Mouse (Mus musculus): ENCODE results near the gene Ptprcap. TPM values are rescaled to one million over a fixed set of nuclear protein-coding genes. Genes with fewer than 3 reads are reported as not detected.

Gene Ptprcap
- polyA plus RNA-seq, 1 experiment from 2014 or later = 1.4 TPM

GRCm38 (mm10) chr19:4156771-4157170 lies 3.4 kb downstream of the Ptprcap start:
- peaks cover 85% of the 10 kb centered on the region for H3K36me3 ChIP-seq
- WGBS = 91% methylated on average over 12 of the region's 12 CpGs

GRCm38 (mm10) chr19:4159049-4159448 lies 5.6 kb downstream of the Ptprcap start:
- Histone ChIP-seq H3K4me3 (replicated peaks) (no peak overlapping the region), H3K27me3 (no peaks in the 10 kb centered on the region), H3K9me3 (no peaks in the 10 kb centered on the region), H3K36me3 (peaks cover 67% of the 10 kb centered on the region), H3K4me2 (no peak overlapping the region), H3K4me1 (replicated peaks) (peaks cover 7% of the 10 kb centered on the region), H3K27ac (no peak overlapping the region), H3K9ac (replicated peaks) (no peak overlapping the region)
- 94% methylated on average over 8 of the region's 8 CpGs for WGBS
- no peak for ATAC-seq (ENCODE audit: insufficient number of reproducible peaks, insufficient read depth, low FRiP score, low TSS enrichment, low read depth)

More at GRCm38 (mm10) chr19:4156771-4157170, 3.4 kb downstream of the Ptprcap start:
- H3K9ac ChIP-seq (replicated peaks) = no peak overlapping the region
- H3K4me3 ChIP-seq (replicated peaks) = no peak overlapping the region
- H3K27ac ChIP-seq = no peak overlapping the region
- no peaks in the 10 kb centered on the region for H3K27me3 ChIP-seq
- no peak for ATAC-seq (ENCODE audit: insufficient number of reproducible peaks, insufficient read depth, low FRiP score, low TSS enrichment, low read depth)
- H3K9me3 ChIP-seq = no peaks in the 10 kb centered on the region
- no peaks in the 10 kb centered on the region for H3K4me1 ChIP-seq (replicated peaks)
- H3K4me2 ChIP-seq = no peak overlapping the region

GRCm38 (mm10) chr19:4162646-4163542 lies 9.5 kb downstream of the Ptprcap start, which contains the start of gene Rps6kb2:
Gene Rps6kb2, minus strand, starts transcription at chr19:4163354.
- H3K9me3 ChIP-seq = no peaks in the 10 kb centered on the region
- H3K27ac ChIP-seq = peak within 1 kb of the TSS; percentile 74
- peak; percentile 75 for ATAC-seq (ENCODE audit: insufficient number of reproducible peaks, insufficient read depth, low FRiP score, low TSS enrichment, low read depth)
- H3K4me2 ChIP-seq = peak within 1 kb of the TSS; percentile 93
- peaks cover 7% of the 10 kb centered on the region for H3K4me1 ChIP-seq (replicated peaks)
- H3K9ac ChIP-seq (replicated peaks) = peak within 1 kb of the TSS; percentile 81
- H3K36me3 ChIP-seq = peaks cover 38% of the 10 kb centered on the region
- peak within 1 kb of the TSS; percentile 69 for H3K4me3 ChIP-seq (replicated peaks)
- no peaks in the 10 kb centered on the region for H3K27me3 ChIP-seq
- 6% methylated on average over 42 of the region's 42 CpGs for WGBS

GRCm38 (mm10) chr19:4163543-4163887 lies 10.1 kb downstream of the Ptprcap start:
- no peaks in the 10 kb centered on the region for H3K9me3 ChIP-seq
- ATAC-seq (ENCODE audit: insufficient number of reproducible peaks, insufficient read depth, low FRiP score, low TSS enrichment, low read depth) = peak; percentile 18; the same call in 1 of the 2 replicates
- H3K27ac ChIP-seq = peak overlapping the region; percentile 74
- no peaks in the 10 kb centered on the region for H3K27me3 ChIP-seq
- peaks cover 31% of the 10 kb centered on the region for H3K36me3 ChIP-seq
- H3K4me1 ChIP-seq (replicated peaks) = peaks cover 7% of the 10 kb centered on the region
- WGBS = 40% methylated on average over 4 of the region's 4 CpGs
- H3K4me3 ChIP-seq (replicated peaks) = peak overlapping the region; percentile 69
- peak overlapping the region; percentile 52 for H3K9ac ChIP-seq (replicated peaks)
- H3K4me2 ChIP-seq = peak overlapping the region; percentile 93

- no peak for ATAC-seq (ENCODE audit: insufficient number of reproducible peaks, insufficient read depth, low FRiP score, low TSS enrichment, low read depth)
- no peak overlapping the region for H3K4me3 ChIP-seq (replicated peaks)
- H3K36me3 ChIP-seq = peaks cover 25% of the 10 kb centered on the region
- H3K27me3 ChIP-seq = no peaks in the 10 kb centered on the region
- H3K27ac ChIP-seq = no peak overlapping the region
- H3K9me3 ChIP-seq = no peaks in the 10 kb centered on the region
- 77% methylated on average over 3 of the region's 3 CpGs for WGBS
- no peak overlapping the region for H3K9ac ChIP-seq (replicated peaks)
- peaks cover 7% of the 10 kb centered on the region for H3K4me1 ChIP-seq (replicated peaks)
- no peak overlapping the region for H3K4me2 ChIP-seq
These were observed 10.7 kb downstream of the Ptprcap start for GRCm38 (mm10) chr19:4164100-4164499.

- H3K4me3 ChIP-seq (replicated peaks) = no peak overlapping the region
- WGBS = 79% methylated on average over 2 of the region's 2 CpGs
- H3K4me2 ChIP-seq = no peak overlapping the region
- H3K9ac ChIP-seq (replicated peaks) = no peak overlapping the region
- peaks cover 19% of the 10 kb centered on the region for H3K36me3 ChIP-seq
- H3K9me3 ChIP-seq = no peaks in the 10 kb centered on the region
- H3K27ac ChIP-seq = no peak overlapping the region
- ATAC-seq (ENCODE audit: insufficient number of reproducible peaks, insufficient read depth, low FRiP score, low TSS enrichment, low read depth) = no peak
- peaks cover 7% of the 10 kb centered on the region for H3K4me1 ChIP-seq (replicated peaks)
- H3K27me3 ChIP-seq = no peaks in the 10 kb centered on the region
These were observed 11.3 kb downstream of the Ptprcap start for GRCm38 (mm10) chr19:4164721-4165120.

GRCm38 (mm10) chr19:4166678-4167476 lies 13.5 kb downstream of the Ptprcap start:
- Histone ChIP-seq H3K4me2 (no peak overlapping the region), H3K9me3 (no peaks in the 10 kb centered on the region), H3K36me3 (no peaks in the 10 kb centered on the region; the same call in 1 of the 2 replicates), H3K9ac (replicated peaks) (no peak overlapping the region), H3K4me3 (replicated peaks) (no peak overlapping the region), H3K27me3 (no peaks in the 10 kb centered on the region), H3K4me1 (replicated peaks) (peaks cover 22% of the 10 kb centered on the region), H3K27ac (no peak overlapping the region)
- no peak for ATAC-seq (ENCODE audit: insufficient number of reproducible peaks, insufficient read depth, low FRiP score, low TSS enrichment, low read depth)
- WGBS = 75% methylated on average over 9 of the region's 9 CpGs

GRCm38 (mm10) chr19:4169378-4169784 lies 16.0 kb downstream of the Ptprcap start:
- WGBS = under 1% methylated on average over 43 of the region's 43 CpGs
- no peaks in the 10 kb centered on the region for H3K27me3 ChIP-seq
- peak overlapping the region; percentile 83 for H3K4me2 ChIP-seq
- peak overlapping the region; percentile 77 for H3K9ac ChIP-seq (replicated peaks)
- H3K4me3 ChIP-seq (replicated peaks) = peak overlapping the region; percentile 46
- peaks cover 16% of the 10 kb centered on the region for H3K4me1 ChIP-seq (replicated peaks)
- no peaks in the 10 kb centered on the region for H3K9me3 ChIP-seq
- no peaks in the 10 kb centered on the region for H3K36me3 ChIP-seq
- peak; percentile 90 for ATAC-seq (ENCODE audit: insufficient number of reproducible peaks, insufficient read depth, low FRiP score, low TSS enrichment, low read depth)
- peak overlapping the region; percentile 88 for H3K27ac ChIP-seq

GRCm38 (mm10) chr19:4169810-4170209 lies 16.4 kb downstream of the Ptprcap start:
- Histone ChIP-seq H3K9ac (replicated peaks) (peak overlapping the region; percentile 77), H3K36me3 (no peaks in the 10 kb centered on the region), H3K27ac (peak overlapping the region; percentile 88), H3K4me2 (peak overlapping the region; percentile 83), H3K27me3 (0 out of 2 replicates have a peak, but pooled peaks cover 2% of the 10 kb centered on the region), H3K9me3 (no peaks in the 10 kb centered on the region), H3K4me3 (replicated peaks) (peak overlapping the region; percentile 46), H3K4me1 (replicated peaks) (peaks cover 16% of the 10 kb centered on the region)
- 8% methylated on average over 27 of the region's 27 CpGs for WGBS
- peak; percentile 38 for ATAC-seq (ENCODE audit: insufficient number of reproducible peaks, insufficient read depth, low FRiP score, low TSS enrichment, low read depth)

- peak overlapping the region; percentile 6; the same call in 1 of the 2 replicates for H3K9ac ChIP-seq (replicated peaks)
- H3K27ac ChIP-seq = no peak overlapping the region
- no peak for ATAC-seq (ENCODE audit: insufficient number of reproducible peaks, insufficient read depth, low FRiP score, low TSS enrichment, low read depth)
- WGBS = 83% methylated on average over 10 of the region's 10 CpGs
- no peaks in the 10 kb centered on the region for H3K36me3 ChIP-seq
- H3K4me1 ChIP-seq (replicated peaks) = peaks cover 26% of the 10 kb centered on the region
- no peaks in the 10 kb centered on the region for H3K9me3 ChIP-seq
- peaks cover 6% of the 10 kb centered on the region; the same call in 1 of the 2 replicates for H3K27me3 ChIP-seq
- no peak overlapping the region for H3K4me2 ChIP-seq
- no peak overlapping the region for H3K4me3 ChIP-seq (replicated peaks)
These were observed 17.5 kb downstream of the Ptprcap start for GRCm38 (mm10) chr19:4170723-4171392.
